Mouse (Mus musculus) cortical plate, adult 2 months (tissue): ENCODE measurements around the gene Spock2.

ENCODE experiments used
- CTCF ChIP-seq: fragments of 200-500 bp; IDR thresholded peaks from 2 replicates; pipeline ENCODE4 v1.5.1; 2011; ENCODE audit warnings: mild to moderate bottlenecking, control low read depth, low read length; ENCODE audit not compliant: insufficient read depth; ENCODE audit errors: extremely low read depth
- POLR2A ChIP-seq: fragments of 200-500 bp; IDR thresholded peaks from 2 replicates; pipeline ENCODE4 v1.6.1; 2011; ENCODE audit warnings: mild to moderate bottlenecking, low read length, control low read depth; ENCODE audit not compliant: insufficient read depth; ENCODE audit errors: extremely low read depth

DNA sequence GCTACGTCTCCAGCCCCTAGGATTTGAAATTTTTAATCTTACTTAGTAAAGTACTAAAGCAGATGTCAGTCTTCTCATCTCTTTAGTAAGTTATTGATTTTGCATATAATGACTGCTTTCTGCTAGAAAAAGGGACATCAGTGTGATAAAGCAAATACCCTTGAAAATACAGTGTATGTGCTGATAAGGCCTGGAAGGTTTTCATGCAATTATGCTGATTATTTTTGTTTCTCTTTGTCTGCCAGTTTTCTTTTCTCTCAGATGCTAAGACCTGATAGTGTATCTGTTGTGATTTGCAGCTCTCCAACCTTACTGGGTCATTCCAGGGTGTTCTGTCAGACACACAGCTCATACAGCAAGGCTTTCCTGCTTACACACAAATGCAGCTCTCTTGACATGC, 30.9 kb upstream of the Spock2 start:
- no peak for TF ChIP-seq POLR2A
- TF ChIP-seq CTCF: no peak
